Mouse (Mus musculus) heart, postnatal 36 days (tissue): ENCODE data around the gene Wrb. TPM values are rescaled to one million over a fixed set of nuclear protein-coding genes. Genes with fewer than 3 reads are reported as not detected.

Experiments used
- total RNA-seq, 2 experiments: library from RNA; stranded (reverse); gene quantifications; 2 replicates each; pipeline ENCODE4 v1.2.3; 2021

The Wrb gene
- total RNA-seq, 2 experiments from 2014 or later = 14.3 to 15.5 TPM

Other genes with a start within 250 kb of the Wrb start
- gene Psmg1, start 154.4 kb upstream of the Wrb start, total RNA-seq = 10 to 100 TPM; 26.3 TPM
- 10 to 100 TPM; 74.1 to 89.9 TPM for gene Brwd1, start 62.9 kb upstream of the Wrb start, total RNA-seq
- gene Hmgn1, start 17.7 kb upstream of the Wrb start, total RNA-seq = 10 to 100 TPM; 45.2 to 52.8 TPM
- gene Lca5l, start 46.9 kb downstream of the Wrb start, total RNA-seq = under 1 TPM; 0.38 to 0.53 TPM
- gene Sh3bgr, start 55.0 kb downstream of the Wrb start, total RNA-seq = 100 to 1,000 TPM; 335 to 411 TPM
- not detected for gene B3galt5, start 90.4 kb downstream of the Wrb start, total RNA-seq